Mouse (Mus musculus): ENCODE measurements around the gene Dct. TPM values are rescaled to one million over a fixed set of nuclear protein-coding genes. Genes with fewer than 3 reads are reported as not detected.

Gene Dct
- 0.70 and 0.80 TPM in 2 replicates for polyA plus RNA-seq (2014; fragmentation: Nextera tagmentation; extraction: Ambion mirVana)

- H3K36me3 ChIP-seq (replicated peaks; ENCODE audit: control insufficient read depth, insufficient read depth): no peaks in the 10 kb centered on the region
- H3K27ac ChIP-seq: no peak within 1 kb of the TSS
- H3K4me3 ChIP-seq (replicated peaks; ENCODE audit: low read length): no peak within 1 kb of the TSS
- ATAC-seq (ENCODE audit: low FRiP score) (peak; percentile 73), DNase-seq (ENCODE audit: low spot score) (peak; percentile 39)
- peaks cover 8% of the 10 kb centered on the region; the same call in 1 of the 2 replicates for H3K27me3 ChIP-seq (ENCODE audit: control insufficient read depth, insufficient read depth, low read length)
- no peak within 1 kb of the TSS for H3K9ac ChIP-seq
- H3K9me3 ChIP-seq (ENCODE audit: control insufficient read depth, low read length): no peaks in the 10 kb centered on the region
- no peak within 1 kb of the TSS for H3K4me2 ChIP-seq (replicated peaks)
- WGBS: 26% methylated on average over 12 of the region's 13 CpGs
- H3K4me1 ChIP-seq (replicated peaks; ENCODE audit: control insufficient read depth, insufficient read depth, low read length): no peaks in the 10 kb centered on the region; the same call in 1 of the 2 replicates
Measured at GRCm38 (mm10) chr14:118051975-118052630, at the start of gene Dct. Dct (minus strand) TSS chr14:118052244.

GRCm38 (mm10) chr14:118101227-118101990 lies 49.4 kb upstream of the Dct start:
- Histone ChIP-seq H3K4me2 (replicated peaks) (no peak overlapping the region), H3K9ac (no peak overlapping the region), H3K27me3 (ENCODE audit: control insufficient read depth, insufficient read depth, low read length) (no peaks in the 10 kb centered on the region), H3K27ac (no peak overlapping the region), H3K9me3 (ENCODE audit: control insufficient read depth, low read length) (no peaks in the 10 kb centered on the region), H3K36me3 (replicated peaks; ENCODE audit: control insufficient read depth, insufficient read depth) (no peaks in the 10 kb centered on the region), H3K4me3 (replicated peaks; ENCODE audit: low read length) (no peak overlapping the region), H3K4me1 (replicated peaks; ENCODE audit: control insufficient read depth, insufficient read depth, low read length) (no peaks in the 10 kb centered on the region)
- ATAC-seq (ENCODE audit: low FRiP score) (no peak), DNase-seq (ENCODE audit: low spot score) (no peak)
- 84% methylated on average over 14 of the region's 14 CpGs for WGBS

- Histone ChIP-seq H3K4me3 (replicated peaks; ENCODE audit: low read length) (no peak overlapping the region), H3K4me2 (replicated peaks) (no peak overlapping the region), H3K36me3 (replicated peaks; ENCODE audit: control insufficient read depth, insufficient read depth) (no peaks in the 10 kb centered on the region), H3K27me3 (ENCODE audit: control insufficient read depth, insufficient read depth, low read length) (no peaks in the 10 kb centered on the region), H3K9ac (no peak overlapping the region), H3K9me3 (ENCODE audit: control insufficient read depth, low read length) (no peaks in the 10 kb centered on the region), H3K27ac (no peak overlapping the region), H3K4me1 (replicated peaks; ENCODE audit: control insufficient read depth, insufficient read depth, low read length) (no peaks in the 10 kb centered on the region)
- WGBS: 57% methylated on average over 2 of the region's 2 CpGs
- ATAC-seq (ENCODE audit: low FRiP score) (no peak), DNase-seq (ENCODE audit: low spot score) (no peak)
Measured at GRCm38 (mm10) chr14:118098265-118098664, 46.2 kb upstream of the Dct start.

GRCm38 (mm10) chr14:118089806-118090392 lies 37.9 kb upstream of the Dct start:
- peak; percentile 52 for DNase-seq (ENCODE audit: low spot score)
- WGBS: under 1% methylated on average over 18 of the region's 18 CpGs
- Histone ChIP-seq H3K9me3 (ENCODE audit: control insufficient read depth, low read length) (no peaks in the 10 kb centered on the region), H3K4me3 (replicated peaks; ENCODE audit: low read length) (peak overlapping the region; percentile 53), H3K4me2 (replicated peaks) (peak overlapping the region; percentile 52), H3K36me3 (replicated peaks; ENCODE audit: control insufficient read depth, insufficient read depth) (no peaks in the 10 kb centered on the region), H3K27ac (no peak overlapping the region; the same call in 1 of the 2 replicates), H3K27me3 (ENCODE audit: control insufficient read depth, insufficient read depth, low read length) (no peaks in the 10 kb centered on the region), H3K9ac (peak overlapping the region; percentile 52), H3K4me1 (replicated peaks; ENCODE audit: control insufficient read depth, insufficient read depth, low read length) (0 out of 2 replicates have a peak, but pooled peaks cover 4% of the 10 kb centered on the region)
- peak; percentile 34; the same call in 1 of the 2 replicates for ATAC-seq (ENCODE audit: low FRiP score)

GRCm38 (mm10) chr14:118089215-118089805 lies 37.3 kb upstream of the Dct start:
- under 1% methylated on average over 44 of the region's 44 CpGs for WGBS
- DNase-seq (ENCODE audit: low spot score): peak; percentile 93

GRCm38 (mm10) chr14:118088437-118089207 lies 36.6 kb upstream of the Dct start:
- peak; percentile 46 for ATAC-seq (ENCODE audit: low FRiP score)
- 0 out of 2 replicates have a peak, but pooled peaks cover 4% of the 10 kb centered on the region for H3K4me1 ChIP-seq (replicated peaks; ENCODE audit: control insufficient read depth, insufficient read depth, low read length)
- peak overlapping the region; percentile 53 for H3K4me3 ChIP-seq (replicated peaks; ENCODE audit: low read length)
- H3K27me3 ChIP-seq (ENCODE audit: control insufficient read depth, insufficient read depth, low read length): no peaks in the 10 kb centered on the region
- no peaks in the 10 kb centered on the region for H3K36me3 ChIP-seq (replicated peaks; ENCODE audit: control insufficient read depth, insufficient read depth)
- WGBS: 5% methylated on average over 22 of the region's 22 CpGs
- no peak for DNase-seq (ENCODE audit: low spot score)
- peak overlapping the region; percentile 52 for H3K4me2 ChIP-seq (replicated peaks)
- no peaks in the 10 kb centered on the region for H3K9me3 ChIP-seq (ENCODE audit: control insufficient read depth, low read length)
- peak overlapping the region; percentile 52 for H3K9ac ChIP-seq
- H3K27ac ChIP-seq: peak overlapping the region; percentile 54; the same call in 1 of the 2 replicates

More at GRCm38 (mm10) chr14:118089215-118089805, 37.3 kb upstream of the Dct start:
- Histone ChIP-seq H3K9me3 (ENCODE audit: control insufficient read depth, low read length) (no peaks in the 10 kb centered on the region), H3K4me1 (replicated peaks; ENCODE audit: control insufficient read depth, insufficient read depth, low read length) (0 out of 2 replicates have a peak, but pooled peaks cover 4% of the 10 kb centered on the region), H3K4me2 (replicated peaks) (peak overlapping the region; percentile 52), H3K9ac (peak overlapping the region; percentile 52), H3K27me3 (ENCODE audit: control insufficient read depth, insufficient read depth, low read length) (no peaks in the 10 kb centered on the region), H3K36me3 (replicated peaks; ENCODE audit: control insufficient read depth, insufficient read depth) (no peaks in the 10 kb centered on the region), H3K27ac (peak overlapping the region; percentile 54; the same call in 1 of the 2 replicates), H3K4me3 (replicated peaks; ENCODE audit: low read length) (peak overlapping the region; percentile 53)
- peak; percentile 74 for ATAC-seq (ENCODE audit: low FRiP score)

- Histone ChIP-seq H3K27me3 (ENCODE audit: control insufficient read depth, insufficient read depth, low read length) (no peaks in the 10 kb centered on the region), H3K4me3 (replicated peaks; ENCODE audit: low read length) (no peak overlapping the region), H3K9me3 (ENCODE audit: control insufficient read depth, low read length) (no peaks in the 10 kb centered on the region), H3K27ac (no peak overlapping the region), H3K36me3 (replicated peaks; ENCODE audit: control insufficient read depth, insufficient read depth) (no peaks in the 10 kb centered on the region), H3K9ac (no peak overlapping the region), H3K4me1 (replicated peaks; ENCODE audit: control insufficient read depth, insufficient read depth, low read length) (0 out of 2 replicates have a peak, but pooled peaks cover 4% of the 10 kb centered on the region), H3K4me2 (replicated peaks) (no peak overlapping the region)
- WGBS: 37% methylated on average over 5 of the region's 5 CpGs
- DNase-seq (ENCODE audit: low spot score) (no peak), ATAC-seq (ENCODE audit: low FRiP score) (no peak)
Measured at GRCm38 (mm10) chr14:118086271-118087035, 34.4 kb upstream of the Dct start.

- DNase-seq (ENCODE audit: low spot score): no peak
Measured at GRCm38 (mm10) chr14:118083851-118084250, 31.8 kb upstream of the Dct start.

More at GRCm38 (mm10) chr14:118083851-118084250, 31.8 kb upstream of the Dct start:
- Histone ChIP-seq H3K27ac (no peak overlapping the region), H3K4me3 (replicated peaks; ENCODE audit: low read length) (no peak overlapping the region), H3K9ac (no peak overlapping the region), H3K9me3 (ENCODE audit: control insufficient read depth, low read length) (no peaks in the 10 kb centered on the region), H3K36me3 (replicated peaks; ENCODE audit: control insufficient read depth, insufficient read depth) (no peaks in the 10 kb centered on the region), H3K27me3 (ENCODE audit: control insufficient read depth, insufficient read depth, low read length) (no peaks in the 10 kb centered on the region), H3K4me2 (replicated peaks) (no peak overlapping the region), H3K4me1 (replicated peaks; ENCODE audit: control insufficient read depth, insufficient read depth, low read length) (0 out of 2 replicates have a peak, but pooled peaks cover 4% of the 10 kb centered on the region)
- 87% methylated on average over 6 of the region's 6 CpGs for WGBS
- no peak for ATAC-seq (ENCODE audit: low FRiP score)

Data from hindbrain, embryonic 14.5 days (tissue).